ENCODE assay signal across 26 mouse cellular contexts in genomic region chr11:118945868-118946267, GRCm38 (mm10). TPM values are rescaled to one million over a fixed set of nuclear protein-coding genes. Genes with fewer than 3 reads are reported as not detected.
A peak's percentile ranks its signal among the peaks of the same experiment; 100 is the strongest.
DNase-seq lines count a peak whose midpoint lies in the region; ATAC-seq and TF ChIP-seq lines count a peak whose summit lies in the region.
"Had no signal": no experiment of that assay in that cellular context is flagged by ENCODE, and none has a peak within 500 bp of the region (broad histone marks: within the 10 kb centered on the region; RNA-seq: fewer than 3 reads in every experiment).

No protein-coding gene starts in this region.

- DNase-seq in forebrain, embryonic 14.5 days (ENCODE audit: low spot score) = no peak
- DNase-seq in forebrain, embryonic 11.5 days (ENCODE audit: low spot score) = no peak
- no peak for DNase-seq in testis, postnatal 10 days (ENCODE audit: low spot score)
- DNase-seq in embryo, embryonic 10.5 days (ENCODE audit: low spot score) = no peak
- DNase-seq: adrenal gland, adult 8-10 months; adrenal gland, postnatal 14 days; adrenal gland, postnatal 36 days; B cell, adult 2 months; cerebellum, adult 11-12 months; cerebellum, adult 2 months; cerebellum, adult 9-11 months; cerebellum, postnatal 14 days; cerebellum, postnatal 36 days; forebrain, postnatal 0 days had no signal

- H3K9ac ChIP-seq in forebrain, embryonic 14.5 days (ENCODE audit: low read length) = no peak overlapping the region
- no peak overlapping the region for H3K9ac ChIP-seq in forebrain, embryonic 11.5 days (ENCODE audit: low read length)
- H3K9ac ChIP-seq in intestine, postnatal 0 days (ENCODE audit: low read depth, low read length) = no peak overlapping the region
- H3K9ac ChIP-seq: embryonic facial prominence, embryonic 12.5 days; forebrain, embryonic 12.5 days; forebrain, embryonic 15.5 days; forebrain, postnatal 0 days had no signal

- no peaks in the 10 kb centered on the region for H3K36me3 ChIP-seq in forebrain, embryonic 14.5 days (ENCODE audit: control insufficient read depth, insufficient read depth, low read length)
- no peaks in the 10 kb centered on the region for H3K36me3 ChIP-seq in forebrain, embryonic 11.5 days (ENCODE audit: control insufficient read depth, insufficient read depth, low read length)
- H3K36me3 ChIP-seq in testis, adult 2 months (ENCODE audit: control insufficient read depth, insufficient read depth, low read length) = no peaks in the 10 kb centered on the region
- H3K36me3 ChIP-seq in intestine, postnatal 0 days (ENCODE audit: control insufficient read depth, insufficient read depth) = no peaks in the 10 kb centered on the region
- H3K36me3 ChIP-seq: embryonic facial prominence, embryonic 10.5 days; embryonic facial prominence, embryonic 12.5 days; forebrain, embryonic 12.5 days; forebrain, embryonic 15.5 days; G1E had no signal

- ATAC-seq in forebrain, embryonic 14.5 days = no peak
- no peak for ATAC-seq in forebrain, embryonic 11.5 days (replicated peaks; ENCODE audit: low FRiP score)
- peak; percentile 76 for ATAC-seq in intestine, postnatal 0 days
- ATAC-seq in frontal cortex, adult (ENCODE audit: low TSS enrichment) = no peak
- ATAC-seq: activated CD4-positive, CD25-positive, alpha-beta regulatory T cell, adult 4 months; CD4-positive, CD25-positive, alpha-beta regulatory T cell, adult 4 months; forebrain, embryonic 15.5 days; forebrain, postnatal 0 days; Patski had no signal

- no peak for TF ChIP-seq CTCF in testis, adult 2 months (IDR thresholded peaks at IDR 0.05; ENCODE audit: control insufficient read depth, insufficient read depth, insufficient replicate concordance, low read depth, low read length)
- no peak for TF ChIP-seq CTCF in intestine, postnatal 0 days (IDR thresholded peaks at IDR 0.05; ENCODE audit: low read depth)

- TF ChIP-seq POLR2A in testis, adult 2 months (IDR thresholded peaks at IDR 0.05; ENCODE audit: control insufficient read depth, low read depth, low read length) = no peak

- no peak overlapping the region for H3K4me2 ChIP-seq in forebrain, embryonic 14.5 days (ENCODE audit: low read length)
- H3K4me2 ChIP-seq in forebrain, embryonic 11.5 days (ENCODE audit: low read depth, low read length, severe bottlenecking) = no peak overlapping the region
- H3K4me2 ChIP-seq in intestine, postnatal 0 days (replicated peaks; ENCODE audit: low read depth) = peak overlapping the region; percentile 30; the same call in 1 of the 2 replicates
- H3K4me2 ChIP-seq: embryonic facial prominence, embryonic 12.5 days; forebrain, embryonic 12.5 days; forebrain, embryonic 15.5 days had no signal

- H3K27ac ChIP-seq in forebrain, embryonic 14.5 days (ENCODE audit: low read depth, low read length) = 0 out of 2 replicates have a peak overlapping the region, but pooled peaks have one; percentile 14
- no peak overlapping the region for H3K27ac ChIP-seq in forebrain, embryonic 11.5 days (ENCODE audit: low read depth, low read length)
- H3K27ac ChIP-seq in testis, adult 2 months (ENCODE audit: control insufficient read depth, insufficient read depth, low read depth, low read length) = peak overlapping the region; percentile 52; the same call in 1 of the 2 replicates
- H3K27ac ChIP-seq in intestine, postnatal 0 days (ENCODE audit: low read depth, low read length) = 0 out of 2 replicates have a peak overlapping the region, but pooled peaks have one; percentile 35
- H3K27ac ChIP-seq: embryonic facial prominence, embryonic 10.5 days; embryonic facial prominence, embryonic 12.5 days; forebrain, embryonic 12.5 days; forebrain, embryonic 15.5 days had no signal

- H3K4me3 ChIP-seq in forebrain, embryonic 14.5 days (ENCODE audit: low read depth, low read length) = no peak overlapping the region
- no peak overlapping the region for H3K4me3 ChIP-seq in forebrain, embryonic 11.5 days (ENCODE audit: low read depth, low read length)
- H3K4me3 ChIP-seq in testis, adult 2 months (ENCODE audit: control insufficient read depth, low read depth, low read length) = no peak overlapping the region
- no peak overlapping the region for H3K4me3 ChIP-seq in intestine, postnatal 0 days (ENCODE audit: low read depth, low read length)
- H3K4me3 ChIP-seq: embryonic facial prominence, embryonic 10.5 days; embryonic facial prominence, embryonic 12.5 days; forebrain, embryonic 12.5 days; forebrain, embryonic 15.5 days had no signal

- 93% methylated on average over 8 of the region's 8 CpGs for WGBS in forebrain, embryonic 14.5 days
- WGBS in forebrain, embryonic 11.5 days = 94% methylated on average over 8 of the region's 8 CpGs
- WGBS in intestine, postnatal 0 days = 41% methylated on average over 8 of the region's 8 CpGs

- no peaks in the 10 kb centered on the region for H3K27me3 ChIP-seq in forebrain, embryonic 14.5 days (replicated peaks; ENCODE audit: control insufficient read depth, insufficient read depth, low read length)
- no peaks in the 10 kb centered on the region for H3K27me3 ChIP-seq in forebrain, embryonic 11.5 days (ENCODE audit: control insufficient read depth, insufficient read depth, low read length)
- no peaks in the 10 kb centered on the region for H3K27me3 ChIP-seq in testis, adult 2 months (ENCODE audit: control insufficient read depth, insufficient read depth, low read length)
- no peaks in the 10 kb centered on the region for H3K27me3 ChIP-seq in intestine, postnatal 0 days (replicated peaks; ENCODE audit: control insufficient read depth, insufficient read depth, low read length)
- H3K27me3 ChIP-seq: forebrain, embryonic 15.5 days had no signal

- H3K4me1 ChIP-seq in forebrain, embryonic 14.5 days (ENCODE audit: control insufficient read depth, insufficient read depth, low read length) = peaks cover 10% of the 10 kb centered on the region; the same call in 1 of the 2 replicates
- H3K4me1 ChIP-seq in forebrain, embryonic 11.5 days (replicated peaks; ENCODE audit: control insufficient read depth, insufficient read depth, low read length) = no peaks in the 10 kb centered on the region
- no peaks in the 10 kb centered on the region for H3K4me1 ChIP-seq in testis, adult 2 months (ENCODE audit: control insufficient read depth, insufficient read depth, low read length)
- no peaks in the 10 kb centered on the region for H3K4me1 ChIP-seq in intestine, postnatal 0 days (replicated peaks; ENCODE audit: control insufficient read depth, insufficient read depth, low read length)
- H3K4me1 ChIP-seq: embryonic facial prominence, embryonic 12.5 days had no signal

- H3K9me3 ChIP-seq in forebrain, embryonic 14.5 days (replicated peaks; ENCODE audit: control insufficient read depth, low read length) = no peaks in the 10 kb centered on the region
- no peaks in the 10 kb centered on the region for H3K9me3 ChIP-seq in forebrain, embryonic 11.5 days (ENCODE audit: control insufficient read depth, low read length)
- no peaks in the 10 kb centered on the region for H3K9me3 ChIP-seq in intestine, postnatal 0 days (ENCODE audit: control insufficient read depth)
- H3K9me3 ChIP-seq: embryonic facial prominence, embryonic 10.5 days; embryonic facial prominence, embryonic 12.5 days; forebrain, embryonic 12.5 days; forebrain, embryonic 15.5 days had no signal

RNA-seq across cellular contexts. Expression of gene Rbfox3, which starts 34.5 kb away (rescaled TPM):
- 28.2 and 32.3 TPM in 2 replicates for polyA plus RNA-seq in forebrain, embryonic 14.5 days (2014; fragmentation: Nextera tagmentation; extraction: Ambion mirVana)
- 6.9 and 8.8 TPM in 2 replicates for polyA plus RNA-seq in forebrain, embryonic 11.5 days (2014; fragmentation: Nextera tagmentation; extraction: Ambion mirVana)
- polyA plus RNA-seq in testis, adult 2 months (2012; rRNA removed) = 0.28 and 1.4 TPM in 2 replicates
- 1.2 and 1.3 TPM in 2 replicates for polyA plus RNA-seq in intestine, postnatal 0 days (2015; fragmentation: Nextera tagmentation; extraction: Ambion mirVana)
- polyA plus RNA-seq: CD4-positive, CD25-positive, alpha-beta regulatory T cell, adult 4 months; G1E; Patski had no signal

RNA-seq across cellular contexts. Expression of gene Enpp7, which starts 42.1 kb away (rescaled TPM):
- not detected in 2 replicates for polyA plus RNA-seq in forebrain, embryonic 14.5 days (2014; fragmentation: Nextera tagmentation; extraction: Ambion mirVana)
- not detected in 2 replicates for polyA plus RNA-seq in forebrain, embryonic 11.5 days (2014; fragmentation: Nextera tagmentation; extraction: Ambion mirVana)
- 0.08 TPM in 1 of 2 replicates, not detected in the other for polyA plus RNA-seq in testis, adult 2 months (2012; rRNA removed)
- polyA plus RNA-seq in intestine, postnatal 0 days (2015; fragmentation: Nextera tagmentation; extraction: Ambion mirVana) = 30.9 and 32.3 TPM in 2 replicates
- polyA plus RNA-seq: activated CD4-positive, CD25-positive, alpha-beta regulatory T cell, adult 4 months; CD4-positive, CD25-positive, alpha-beta regulatory T cell, adult 4 months; cerebellum, adult 2 months; embryonic facial prominence, embryonic 10.5 days; embryonic facial prominence, embryonic 12.5 days; embryonic facial prominence, embryonic 14.5 days; forebrain, embryonic 12.5 days; forebrain, embryonic 15.5 days; forebrain, postnatal 0 days; G1E; Patski had no signal

Comparison
In these comparisons a context has a peak if more than half of its experiments do, and no peak if none do; other contexts are left out.
1. RNA of gene Enpp7, which starts 42.1 kb away (polyA plus RNA-seq): 30.9 to 32.3 TPM in intestine, postnatal 0 days; 0.08 TPM in testis, adult 2 months, not detected in forebrain, embryonic 14.5 days and not detected in forebrain, embryonic 11.5 days; every median in the first group is over 10 times any median in the second.